Mouse (Mus musculus) limb, embryonic 14.5 days (tissue): Measurements from ENCODE around the gene Klf12. TPM values are rescaled to one million over a fixed set of nuclear protein-coding genes. Genes with fewer than 3 reads are reported as not detected.
A peak's percentile ranks its signal among the peaks of the same experiment; 100 is the strongest.

ENCODE experiments used
- ATAC-seq: fragments of 200-750 bp; cut with Nextera tagmentation; 2 replicates; pipeline ENCODE4 v1.8.0; 2017; ENCODE audit warnings: low read depth, moderate number of reproducible peaks, moderate TSS enrichment; ENCODE audit not compliant: low FRiP score
- DNase-seq: peaks from one replicate; pipeline ENCODE4 v3.0.0-alpha.2; 2015; ENCODE audit warnings: low spot score
- H3K27ac ChIP-seq: fragments of 300-500 bp; sonication (generic); replicated peaks from 2 replicates; pipeline ENCODE4 v1.5.1; 2014; ENCODE audit warnings: low read depth, mild to moderate bottlenecking, low read length, moderate library complexity, mixed read lengths
- H3K27me3 ChIP-seq: fragments of 300-500 bp; sonication (generic); 2 replicates; pipeline ENCODE4 v1.6.1; 2014; ENCODE audit warnings: low read length, mixed read lengths; ENCODE audit not compliant: control insufficient read depth, insufficient read depth
- H3K36me3 ChIP-seq: fragments of 300-500 bp; sonication (generic); 2 replicates; pipeline ENCODE4 v1.6.1; 2014; ENCODE audit warnings: mild to moderate bottlenecking, low read length, moderate library complexity, mixed read lengths; ENCODE audit not compliant: control insufficient read depth, insufficient read depth
- H3K4me1 ChIP-seq: fragments of 300-500 bp; sonication (generic); 2 replicates; pipeline ENCODE4 v1.6.1; 2014; ENCODE audit warnings: antibody characterized with exemption, low read length, mixed read lengths; ENCODE audit not compliant: control insufficient read depth, insufficient read depth
- H3K4me2 ChIP-seq: fragments of 300-500 bp; sonication (generic); replicated peaks from 2 replicates; pipeline ENCODE4 v1.6.1; 2014; ENCODE audit warnings: low read depth, mild to moderate bottlenecking, low read length, moderate library complexity; ENCODE audit not compliant: severe bottlenecking
- H3K4me3 ChIP-seq: fragments of 300-500 bp; sonication (generic); replicated peaks from 2 replicates; pipeline ENCODE4 v1.5.1; 2014; ENCODE audit warnings: low read length
- H3K9ac ChIP-seq: fragments of 300-500 bp; sonication (generic); 2 replicates; pipeline ENCODE4 v1.6.1; 2014; ENCODE audit warnings: mild to moderate bottlenecking, low read depth, low read length, moderate library complexity; ENCODE audit not compliant: severe bottlenecking
- H3K9me3 ChIP-seq: fragments of 300-500 bp; sonication (generic); 2 replicates; pipeline ENCODE4 v1.6.1; 2016; ENCODE audit warnings: low read length; ENCODE audit not compliant: control insufficient read depth
- POLR2A ChIP-seq: fragments of 200-500 bp; IDR thresholded peaks from 2 replicates; pipeline ENCODE4 v1.8.0; 2012; ENCODE audit warnings: inconsistent platforms, mild to moderate bottlenecking, moderate library complexity, borderline replicate concordance; ENCODE audit not compliant: insufficient read depth, insufficient read length; ENCODE audit errors: extremely low read depth
- WGBS: fragments of 180-500 bp; shearing (Covaris S2); extraction: QIAGEN DNeasy Blood & Tissue Kit; methylation state at CpG from one replicate; pipeline ENCODE4 v1.1.7; 2014; 5-methylcytosine and 5-hydroxymethylcytosine counted together
- polyA plus RNA-seq, 2 experiments: library from polyadenylated mRNA; depleted of rRNA in 1 of 2; stranded (reverse) in 1 of 2; unstranded in 1 of 2; fragments of >200 nt; fragmentation: Nextera tagmentation in 1 of 2; extraction: Ambion mirVana in 1 of 2; gene quantifications; 2 replicates each; pipeline versions ENCODE4 v1.2.1 to v1.2.3; 2012 to 2014

Klf12 gene
- polyA plus RNA-seq, 2 experiments, result 23.7 to 32.0 TPM

DNA sequence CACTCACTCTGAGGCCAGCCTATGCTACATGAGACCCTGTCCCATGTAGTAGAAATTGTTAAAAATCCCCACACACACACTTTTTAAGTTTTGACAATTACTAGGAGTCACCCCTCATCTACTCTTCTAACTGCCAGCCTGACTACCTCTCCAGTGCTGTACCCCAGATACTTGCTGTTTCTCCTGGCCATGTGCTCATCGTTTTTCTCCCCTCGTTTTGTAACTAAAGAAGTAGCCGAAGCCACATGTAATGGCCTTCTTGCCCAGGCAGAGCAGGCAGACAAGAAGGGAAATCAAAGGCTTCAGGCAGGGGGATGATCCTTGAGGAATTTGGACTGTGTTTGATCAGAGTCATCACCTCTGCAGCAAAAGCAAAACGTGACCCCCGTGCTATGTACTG, 274.0 kb downstream of the Klf12 start:
- Histone ChIP-seq H3K9ac (no peak overlapping the region), H3K9me3 (no peaks in the 10 kb centered on the region), H3K4me3 (no peak overlapping the region), H3K36me3 (no peaks in the 10 kb centered on the region), H3K27ac (no peak overlapping the region), H3K27me3 (no peaks in the 10 kb centered on the region), H3K4me2 (no peak overlapping the region), H3K4me1 (peaks cover 10% of the 10 kb centered on the region; the same call in 1 of the 2 replicates)
- DNase-seq (no peak), ATAC-seq (no peak)
- WGBS, result 42% methylated on average over 5 of the region's 5 CpGs
- TF ChIP-seq POLR2A, result no peak

DNA sequence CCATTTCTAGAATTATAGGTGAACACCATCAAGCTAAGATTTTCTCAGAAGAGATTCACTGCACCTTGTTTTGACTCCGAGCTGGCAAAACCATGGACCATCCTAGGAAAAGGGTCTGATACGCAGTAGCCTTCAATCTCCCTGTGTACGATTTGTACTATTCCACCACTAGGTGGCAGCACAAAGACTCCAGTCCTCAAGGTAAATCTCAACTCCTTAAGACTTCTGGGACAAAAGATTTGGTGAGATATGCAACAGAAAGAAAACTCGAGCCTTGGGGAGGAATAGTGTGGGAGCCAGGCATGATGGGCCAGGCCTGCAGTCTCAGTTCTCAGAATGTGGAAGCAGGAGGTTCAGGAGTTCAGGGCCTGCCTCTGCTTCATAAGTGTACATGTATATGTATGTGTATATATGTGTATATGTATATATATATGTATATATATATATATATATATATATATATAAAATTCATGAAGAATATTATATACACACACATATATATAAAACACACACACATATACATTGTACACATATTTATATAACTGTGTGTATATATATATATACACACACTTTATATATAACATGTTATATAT, 274.6 kb downstream of the Klf12 start:
- H3K27ac ChIP-seq, result no peak overlapping the region
- no peak overlapping the region for H3K4me3 ChIP-seq
- H3K36me3 ChIP-seq, result no peaks in the 10 kb centered on the region
- no peak for TF ChIP-seq POLR2A
- 55% methylated on average over 4 of the region's 4 CpGs for WGBS
- H3K9me3 ChIP-seq, result no peaks in the 10 kb centered on the region
- H3K27me3 ChIP-seq, result no peaks in the 10 kb centered on the region
- H3K4me2 ChIP-seq, result no peak overlapping the region
- no peak for ATAC-seq
- no peak overlapping the region for H3K9ac ChIP-seq
- peaks cover 10% of the 10 kb centered on the region; the same call in 1 of the 2 replicates for H3K4me1 ChIP-seq
- peak; percentile 77 for DNase-seq

DNA sequence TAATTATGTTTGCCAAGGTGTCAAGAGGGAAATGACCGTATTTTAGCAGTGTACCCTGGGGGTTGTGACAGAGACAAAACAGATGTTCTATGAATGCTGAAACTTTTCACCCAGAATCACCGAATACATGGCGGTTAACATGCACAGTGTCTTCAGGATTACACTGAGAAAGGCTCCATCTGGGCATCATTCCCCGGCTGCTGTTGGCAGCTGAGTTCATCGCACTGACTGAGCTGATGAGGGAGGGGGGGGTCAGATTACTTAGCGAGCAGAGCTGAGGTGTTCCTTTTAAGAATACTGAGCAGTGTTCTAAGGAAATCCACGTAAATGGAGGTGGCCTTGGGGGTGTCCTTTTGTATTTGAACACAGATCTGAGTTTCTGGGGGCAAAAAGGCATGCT, 301.0 kb downstream of the Klf12 start:
- Histone ChIP-seq H3K4me2 (no peak overlapping the region), H3K4me3 (no peak overlapping the region), H3K27ac (no peak overlapping the region), H3K27me3 (no peaks in the 10 kb centered on the region), H3K36me3 (0 out of 2 replicates have a peak, but pooled peaks cover 4% of the 10 kb centered on the region), H3K9ac (no peak overlapping the region), H3K9me3 (no peaks in the 10 kb centered on the region), H3K4me1 (0 out of 2 replicates have a peak, but pooled peaks cover 2% of the 10 kb centered on the region)
- DNase-seq (peak; percentile 7), ATAC-seq (no peak; the same call in 1 of the 2 replicates)
- no peak for TF ChIP-seq POLR2A
- 36% methylated on average over 7 of the region's 7 CpGs for WGBS

DNA sequence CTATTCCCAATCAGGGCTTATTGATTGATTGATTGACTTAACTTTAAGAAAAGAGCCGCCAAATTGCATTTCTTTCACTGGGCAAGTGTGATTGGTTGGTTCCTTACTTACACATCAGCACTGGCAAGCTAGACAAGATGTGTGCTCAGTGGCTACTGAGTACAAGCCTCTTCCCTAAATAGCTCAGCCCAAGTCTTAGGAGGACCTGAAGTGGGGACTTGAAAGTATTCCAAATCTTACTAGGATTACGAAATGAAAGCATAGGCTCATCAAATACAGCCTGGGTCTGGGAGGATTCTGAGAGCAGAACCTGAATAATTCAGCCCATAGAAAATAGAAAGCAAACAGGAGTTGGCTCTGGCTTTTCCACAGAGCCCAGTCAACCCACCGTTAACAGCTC, 303.3 kb downstream of the Klf12 start:
- Histone ChIP-seq H3K9me3 (no peaks in the 10 kb centered on the region), H3K4me3 (no peak overlapping the region), H3K4me2 (no peak overlapping the region), H3K27ac (no peak overlapping the region), H3K27me3 (no peaks in the 10 kb centered on the region), H3K4me1 (0 out of 2 replicates have a peak, but pooled peaks cover 2% of the 10 kb centered on the region), H3K9ac (no peak overlapping the region), H3K36me3 (no peaks in the 10 kb centered on the region)
- DNase-seq, result no peak
- 59% methylated on average over 3 of the region's 3 CpGs for WGBS
- no peak for TF ChIP-seq POLR2A
- 0 out of 2 replicates have a peak, but pooled peaks have one; percentile 34 for ATAC-seq

DNA sequence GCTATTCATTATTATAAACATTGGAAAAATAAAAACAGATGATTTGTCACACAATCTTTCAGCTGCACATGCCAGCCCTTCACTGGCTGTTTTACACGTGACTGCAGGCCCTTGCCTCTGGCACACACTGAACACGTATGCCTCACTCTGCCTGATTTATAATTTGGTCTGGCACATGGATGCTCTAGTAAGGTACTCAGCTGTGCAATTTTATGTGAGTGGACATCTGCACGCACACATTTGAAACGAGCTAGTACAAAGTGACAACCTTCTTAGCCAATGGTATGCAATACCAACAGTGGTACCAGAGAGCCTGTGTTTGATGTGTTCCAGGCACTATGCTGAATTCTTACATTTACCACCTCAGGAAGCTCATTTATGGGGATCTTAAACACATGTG, 316.6 kb downstream of the Klf12 start:
- Histone ChIP-seq H3K9me3 (peaks cover 4% of the 10 kb centered on the region), H3K4me3 (no peak overlapping the region), H3K27ac (no peak overlapping the region), H3K9ac (no peak overlapping the region), H3K4me1 (peaks cover 9% of the 10 kb centered on the region), H3K27me3 (no peaks in the 10 kb centered on the region), H3K36me3 (no peaks in the 10 kb centered on the region), H3K4me2 (no peak overlapping the region)
- TF ChIP-seq POLR2A, result no peak
- 14% methylated on average over 4 of the region's 4 CpGs for WGBS
- DNase-seq (no peak), ATAC-seq (0 out of 2 replicates have a peak, but pooled peaks have one; percentile 23)
